Mouse (Mus musculus): ENCODE measurements around the gene Phactr3. TPM values are rescaled to one million over a fixed set of nuclear protein-coding genes. Genes with fewer than 3 reads are reported as not detected.
A peak's percentile ranks its signal among the peaks of the same experiment; 100 is the strongest.

Phactr3 gene
- total RNA-seq, 2 experiments from 2014 or later: not detected

DNA sequence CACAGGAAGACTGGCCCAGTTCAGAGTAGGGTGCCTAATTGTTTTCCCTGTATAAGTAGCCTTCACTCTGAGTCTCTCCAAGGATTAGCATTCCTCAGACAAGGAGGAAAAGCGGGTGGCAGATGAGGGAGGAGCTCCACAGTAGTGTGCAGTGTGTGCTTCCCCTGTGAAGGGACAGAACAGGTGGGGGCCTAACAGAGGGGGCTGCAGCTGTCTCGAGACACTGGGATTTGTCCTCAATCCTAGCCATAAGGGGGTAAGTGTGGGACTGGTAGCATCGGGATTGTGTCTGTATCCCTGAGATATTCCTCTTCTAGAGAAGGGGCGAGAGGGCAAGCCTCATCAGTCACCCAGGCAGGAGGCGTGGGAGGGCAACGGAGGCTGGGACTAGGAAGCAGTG, 66.1 kb downstream of the Phactr3 start:
- no peak for ATAC-seq (ENCODE audit: poor library complexity, severe bottlenecking)

DNA sequence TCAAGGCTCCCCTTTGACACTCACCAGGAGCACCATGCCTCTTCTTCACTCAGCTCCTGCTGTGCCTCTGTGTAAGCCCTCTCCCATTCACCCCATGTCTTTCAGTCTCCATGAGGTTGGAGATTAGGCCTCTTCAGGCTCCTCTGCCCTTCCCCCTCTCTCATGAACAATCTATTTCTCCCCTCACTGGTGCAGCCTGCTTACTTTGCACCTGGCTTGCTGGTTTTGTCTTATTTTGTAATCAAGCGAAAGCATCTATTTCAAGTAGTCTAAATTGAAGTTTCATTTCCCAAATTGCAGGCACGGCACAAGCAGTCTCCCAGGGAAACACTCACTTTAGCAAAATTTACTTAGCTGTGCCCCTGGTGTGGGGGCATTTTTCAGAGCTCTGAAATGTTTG, 70.2 kb downstream of the Phactr3 start:
- 0 out of 2 replicates have a peak, but pooled peaks have one; percentile 25 for ATAC-seq (ENCODE audit: poor library complexity, severe bottlenecking)

DNA sequence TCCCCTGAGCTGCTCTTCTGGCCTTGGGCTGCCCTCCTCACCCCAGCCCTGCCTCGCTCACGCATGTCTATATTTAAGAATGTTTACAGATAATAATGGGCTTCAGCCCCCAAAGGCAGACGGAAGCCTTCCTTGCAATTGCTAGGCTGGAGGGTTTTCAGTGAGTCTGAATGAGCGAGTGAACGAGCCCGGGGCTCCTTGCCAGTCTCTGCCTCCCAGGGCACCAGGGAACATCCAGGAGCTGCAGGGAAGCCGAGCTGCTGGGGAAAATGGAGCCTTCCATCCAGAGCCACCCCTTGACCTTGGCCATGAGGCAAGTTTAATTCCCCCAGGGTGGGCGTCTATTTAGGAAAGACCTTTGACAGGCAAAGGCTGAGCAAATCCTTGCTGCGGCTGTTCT, 74.1 kb downstream of the Phactr3 start:
- no peak for ATAC-seq (ENCODE audit: poor library complexity, severe bottlenecking)

DNA sequence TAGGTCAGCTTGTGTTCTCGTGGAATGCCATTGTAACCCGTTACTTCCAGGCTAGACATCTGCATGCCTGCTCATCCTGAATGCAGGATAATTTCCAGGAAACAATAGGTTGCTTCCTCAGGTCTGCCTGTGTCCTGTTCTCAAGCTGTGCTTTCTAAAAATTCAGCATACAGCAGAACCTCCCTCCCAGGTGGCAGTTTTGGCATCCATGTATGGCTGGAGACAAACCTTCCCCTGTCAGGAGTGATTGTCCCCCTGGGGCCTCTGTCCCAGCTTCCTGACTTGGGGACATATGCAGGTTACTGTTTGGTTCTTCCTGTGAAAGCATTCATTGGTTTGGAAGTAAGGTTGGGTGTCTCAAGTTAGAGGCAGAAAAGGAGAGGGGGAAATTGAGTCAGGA, 74.7 kb downstream of the Phactr3 start:
- no peak for ATAC-seq (ENCODE audit: poor library complexity, severe bottlenecking)

DNA sequence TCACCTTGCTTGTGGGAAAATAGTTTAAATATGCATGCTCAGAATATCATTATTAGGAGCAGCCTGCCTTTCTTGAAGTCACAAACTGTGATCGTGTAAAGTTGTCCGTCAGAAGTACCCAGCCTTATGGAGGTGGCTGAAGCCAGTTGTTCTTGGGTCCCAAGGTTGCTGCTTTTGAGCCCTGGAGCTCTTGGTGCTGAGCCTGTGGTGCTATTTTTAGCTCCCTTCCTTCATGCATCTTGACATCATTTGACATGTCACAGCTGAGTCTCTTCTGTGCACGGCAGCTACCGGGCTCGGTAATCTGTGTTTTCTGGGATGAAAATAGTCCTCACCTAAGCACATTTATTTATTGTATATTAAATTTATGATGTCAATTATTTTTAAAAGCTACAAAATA, 76.1 kb downstream of the Phactr3 start:
- ATAC-seq (ENCODE audit: poor library complexity, severe bottlenecking): no peak

DNA sequence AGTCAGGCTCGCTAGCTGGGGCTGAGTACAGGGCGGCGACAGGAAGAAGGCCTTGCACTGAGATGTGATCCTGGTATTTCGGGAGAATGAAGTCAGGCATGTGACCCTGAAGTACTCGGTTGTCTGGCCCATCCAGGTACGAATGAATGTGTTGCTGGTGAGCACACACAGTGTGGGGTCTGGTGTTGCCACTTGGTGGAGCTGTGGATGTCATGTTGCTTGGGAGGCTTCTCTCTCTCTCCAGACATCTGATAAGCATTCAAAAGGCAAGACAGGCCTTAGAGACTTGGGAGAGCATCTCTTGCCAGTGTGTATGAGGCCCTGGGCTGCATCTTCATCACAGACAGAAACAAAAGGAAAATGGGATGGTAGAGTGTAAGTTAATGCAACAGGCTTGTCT, 77.3 kb downstream of the Phactr3 start:
- no peak for ATAC-seq (ENCODE audit: poor library complexity, severe bottlenecking)

DNA sequence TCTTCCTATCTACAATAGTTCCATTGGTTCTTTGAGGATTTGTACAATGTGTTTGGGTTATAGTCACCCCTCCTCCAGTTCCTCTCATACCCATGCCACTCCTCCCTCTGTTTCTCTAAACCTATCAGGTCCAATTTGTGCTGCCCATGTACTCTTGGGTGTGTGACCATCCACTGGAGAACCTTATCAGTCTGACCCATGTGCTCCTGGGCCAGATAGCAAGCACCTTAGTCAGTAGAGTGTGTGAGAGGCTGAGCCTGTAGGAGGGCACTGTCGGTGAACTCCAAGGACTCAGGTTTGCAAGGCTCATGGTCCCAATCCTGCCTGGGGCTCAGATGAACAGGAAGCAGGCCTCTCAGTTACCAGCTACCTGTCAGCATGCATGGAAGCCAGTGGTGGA, 78.8 kb downstream of the Phactr3 start:
- ATAC-seq (ENCODE audit: poor library complexity, severe bottlenecking): no peak

DNA sequence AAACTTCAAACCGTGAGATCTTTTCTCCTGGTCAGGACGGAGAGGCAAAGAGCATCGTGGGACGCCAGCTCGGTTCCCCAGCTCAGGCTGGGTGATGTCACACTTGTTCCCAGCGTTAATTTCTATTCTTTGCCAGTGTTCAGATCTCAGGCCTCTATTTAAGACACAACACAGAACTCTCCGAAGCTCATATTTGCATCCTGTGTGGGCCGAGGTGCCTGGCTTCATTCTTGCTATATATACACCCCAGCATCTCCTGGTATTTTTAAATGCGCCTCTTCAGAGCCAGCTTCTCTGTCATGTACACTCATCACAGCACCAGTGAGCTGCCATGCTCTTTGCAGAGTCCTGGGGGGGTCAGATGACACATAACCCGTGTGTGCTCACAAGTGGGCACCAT, 85.7 kb downstream of the Phactr3 start:
- ATAC-seq (ENCODE audit: poor library complexity, severe bottlenecking): no peak

DNA sequence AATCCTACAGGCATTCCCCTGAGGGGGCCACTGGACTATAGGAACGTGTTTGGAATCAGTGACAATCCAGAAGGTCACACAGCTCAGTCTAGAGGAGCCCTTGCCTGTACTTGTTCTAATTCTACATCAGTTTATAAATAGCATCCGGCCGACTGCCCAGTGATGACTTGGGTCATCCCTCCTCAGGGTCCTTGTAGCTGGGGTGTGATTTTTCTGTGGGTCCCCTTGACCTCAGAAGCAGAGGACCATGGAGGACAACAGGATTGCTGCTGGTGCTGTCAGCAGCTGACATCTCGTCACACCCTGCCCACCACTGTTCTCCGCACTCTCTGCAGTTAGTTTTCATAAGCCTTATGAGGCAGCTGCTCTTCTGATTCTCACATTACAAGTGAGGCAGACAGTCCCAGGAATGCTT, 89.4 kb downstream of the Phactr3 start:
- ATAC-seq (ENCODE audit: poor library complexity, severe bottlenecking): no peak

DNA sequence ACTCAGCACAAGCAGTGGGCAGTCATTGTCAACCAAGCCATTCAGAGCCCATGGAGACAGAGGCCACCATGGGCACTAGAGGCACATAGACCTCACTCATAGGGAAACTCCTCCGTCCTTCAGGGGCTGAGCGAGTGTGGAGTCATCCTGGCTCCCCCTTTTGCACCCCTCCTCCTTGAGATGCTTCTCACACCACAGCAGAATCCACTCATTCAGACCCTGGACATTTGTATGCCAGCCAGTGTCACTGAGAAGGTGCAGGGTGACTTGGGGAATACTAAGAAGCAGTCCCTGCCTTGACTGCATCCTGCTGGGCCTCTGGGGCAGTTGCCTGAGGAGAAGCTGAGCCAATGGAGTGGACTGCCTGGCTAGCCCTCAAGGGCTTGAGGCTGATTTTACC, 95.1 kb downstream of the Phactr3 start:
- no peak for ATAC-seq (ENCODE audit: poor library complexity, severe bottlenecking)

DNA sequence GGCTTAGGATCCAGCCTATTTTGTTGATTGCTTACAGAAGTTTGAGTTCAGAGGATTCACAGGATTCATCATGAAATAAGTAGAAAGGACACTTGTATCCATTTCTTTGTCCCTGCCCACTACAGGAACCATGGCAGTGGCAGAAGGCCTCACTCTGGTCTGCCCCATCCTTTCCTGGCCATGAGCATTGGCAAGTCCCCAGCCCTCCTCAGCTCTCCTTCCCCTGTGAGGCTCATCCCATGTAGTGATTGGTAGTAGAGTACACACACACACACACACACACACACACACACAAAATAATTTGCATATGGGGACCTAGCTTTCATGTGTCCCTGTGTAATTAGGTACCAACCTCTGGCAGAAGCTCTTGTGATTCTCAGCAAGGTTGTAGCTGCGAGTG, 95.8 kb downstream of the Phactr3 start:
- no peak for ATAC-seq (ENCODE audit: poor library complexity, severe bottlenecking)

DNA sequence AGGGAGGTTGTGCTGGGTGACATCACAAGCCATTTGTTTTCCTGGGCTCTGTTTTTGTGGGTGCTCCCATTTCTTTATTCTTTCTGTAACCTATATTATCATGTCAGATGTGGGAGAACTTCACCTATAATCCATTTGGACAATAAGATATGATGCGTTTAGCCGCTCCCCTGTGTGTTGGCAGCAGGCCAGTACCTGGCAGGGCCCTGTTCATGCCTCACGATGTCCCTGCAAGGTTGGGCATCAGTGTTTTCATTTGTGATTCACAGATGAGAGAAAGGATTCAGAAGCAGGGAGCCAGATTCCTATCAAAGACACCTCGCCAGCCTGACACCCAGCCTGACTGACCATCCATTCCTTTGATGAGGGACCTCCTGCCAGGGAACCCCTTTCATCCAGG, 99.7 kb downstream of the Phactr3 start:
- no peak for ATAC-seq (ENCODE audit: poor library complexity, severe bottlenecking)

DNA sequence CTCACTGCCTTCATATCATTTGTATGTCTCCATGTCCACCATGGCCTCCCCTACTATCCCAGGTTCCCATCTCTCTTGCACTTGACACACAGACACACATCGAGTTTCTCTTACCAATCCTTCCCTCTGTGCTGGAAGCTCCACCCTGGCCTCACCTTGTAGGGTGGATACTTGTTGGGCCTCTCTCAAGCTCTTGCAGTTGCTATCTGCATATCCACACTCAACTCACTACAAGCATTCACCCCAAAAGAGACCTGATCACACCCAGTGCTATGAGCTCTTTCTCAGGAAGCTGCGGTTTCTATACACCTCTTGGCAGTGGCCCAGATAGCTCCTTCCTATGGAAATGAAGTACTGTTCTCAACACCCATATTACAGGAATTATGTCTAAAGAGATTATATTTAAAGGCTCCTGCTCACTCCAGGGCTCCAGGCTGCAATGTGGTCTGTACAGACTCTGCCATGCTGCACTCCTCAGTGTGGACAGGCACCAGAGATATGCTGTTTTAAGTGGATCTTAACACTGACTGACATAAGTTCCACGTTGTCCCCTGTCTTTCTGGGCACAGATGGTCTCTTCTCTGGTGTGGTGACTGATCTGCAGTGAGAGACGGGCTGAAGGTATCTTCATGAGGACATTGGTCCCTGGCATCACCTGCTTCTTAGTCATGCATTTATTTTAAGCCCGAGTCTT, 100.8 kb downstream of the Phactr3 start:
- no peak for ATAC-seq (ENCODE audit: poor library complexity, severe bottlenecking)

DNA sequence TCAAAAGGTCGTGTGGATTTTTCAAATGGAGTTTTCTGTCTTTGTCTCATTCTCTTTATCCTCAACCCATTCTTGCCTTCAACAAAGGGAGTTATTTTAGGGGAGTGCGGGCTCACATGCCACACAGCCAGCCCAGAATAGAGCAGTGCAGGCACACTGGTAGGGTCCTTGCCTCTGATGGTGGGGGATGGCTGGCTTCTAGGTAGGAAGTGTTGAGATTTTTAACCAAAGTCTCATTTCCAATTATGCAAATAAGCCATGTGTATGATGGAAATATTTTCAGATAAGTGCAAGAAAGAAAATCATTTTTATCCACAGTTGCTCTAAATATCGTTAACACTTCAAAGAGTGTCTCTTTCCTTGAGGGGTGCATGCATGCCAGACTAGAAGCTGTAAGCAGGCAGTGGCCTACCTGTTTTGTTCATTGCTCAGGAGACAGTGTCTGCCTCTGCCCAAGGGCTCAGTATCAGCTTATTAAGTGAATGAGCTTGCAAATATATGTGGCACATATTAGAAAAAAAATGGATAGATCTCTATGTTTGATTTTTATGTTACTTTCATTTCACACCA, 101.5 kb downstream of the Phactr3 start:
- no peak for ATAC-seq (ENCODE audit: poor library complexity, severe bottlenecking)

DNA sequence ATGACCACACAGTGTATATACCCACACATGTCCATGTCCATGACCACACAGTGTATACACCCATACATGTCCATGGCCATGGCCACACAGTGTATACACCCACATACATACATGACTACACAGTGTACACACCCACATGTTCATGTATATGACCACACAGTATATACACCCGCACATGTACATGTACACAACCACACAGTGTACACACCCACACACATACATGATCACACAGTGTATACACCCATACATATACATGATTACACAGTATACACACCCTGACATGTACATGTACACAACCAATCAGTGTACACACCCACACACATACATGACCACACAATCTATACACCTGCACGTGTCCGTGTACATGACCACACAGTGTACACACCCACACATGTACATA, 102.2 kb downstream of the Phactr3 start:
- peak; percentile 18; the same call in 1 of the 2 replicates for ATAC-seq (ENCODE audit: poor library complexity, severe bottlenecking)

DNA sequence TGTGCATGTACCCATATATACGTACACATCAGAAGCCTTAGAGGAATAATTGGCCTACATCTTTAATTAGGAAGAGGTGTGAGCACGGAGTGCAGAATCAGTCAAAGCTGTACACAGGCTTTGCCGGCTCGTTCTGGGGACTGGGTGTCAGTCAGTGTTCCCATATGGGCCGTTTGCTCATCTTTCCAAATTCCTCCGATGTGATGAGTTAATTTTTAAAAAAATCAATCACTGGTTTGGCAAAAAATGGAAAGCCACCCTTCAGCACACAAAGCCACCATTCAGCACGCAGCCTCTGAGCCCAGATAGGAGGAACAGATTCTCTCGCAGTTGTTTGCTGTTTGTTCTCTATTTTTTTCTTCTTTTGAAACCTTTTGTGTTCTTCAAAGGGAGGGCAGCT, 110.5 kb downstream of the Phactr3 start:
- no peak for ATAC-seq (ENCODE audit: poor library complexity, severe bottlenecking)

DNA sequence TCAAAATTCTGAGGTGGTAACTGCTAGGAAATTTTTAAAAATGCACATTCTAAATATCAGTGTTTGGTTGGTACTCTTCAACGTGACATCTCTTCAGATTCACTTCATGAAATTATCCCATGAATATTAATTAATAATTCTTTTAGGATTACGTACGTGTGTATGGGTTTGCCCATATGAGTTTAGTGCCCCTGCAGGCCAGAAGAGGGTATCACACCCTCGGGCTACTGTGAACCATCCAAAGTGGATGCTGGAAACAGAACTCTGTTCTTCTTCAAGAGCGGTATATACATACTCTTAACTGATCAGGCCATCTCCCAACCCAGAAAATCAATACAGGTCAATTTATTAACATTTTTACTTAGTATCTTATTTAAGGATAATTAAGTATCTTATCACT, 114.7 kb downstream of the Phactr3 start:
- peak; percentile 40; the same call in 1 of the 2 replicates for ATAC-seq (ENCODE audit: poor library complexity, severe bottlenecking)

DNA sequence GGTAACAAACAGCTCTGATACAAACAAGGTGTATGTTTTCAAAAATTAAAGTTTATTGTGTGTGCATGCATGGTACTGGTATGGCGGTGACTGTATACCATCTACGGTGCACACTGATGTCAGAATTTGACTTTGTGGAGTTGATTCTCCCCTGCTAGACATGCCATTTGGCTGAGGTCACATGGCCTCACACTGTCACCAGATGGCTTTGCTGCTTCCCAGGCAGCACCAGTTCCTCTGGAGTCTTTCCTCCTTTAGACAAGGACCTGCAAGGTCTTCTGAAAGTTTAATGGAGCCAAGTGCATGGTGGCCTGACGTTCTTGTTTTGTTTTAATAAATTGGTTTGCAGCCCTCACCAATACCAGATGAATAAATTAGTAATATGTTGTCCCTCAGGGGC, 118.3 kb downstream of the Phactr3 start:
- no peak for ATAC-seq (ENCODE audit: poor library complexity, severe bottlenecking)

DNA sequence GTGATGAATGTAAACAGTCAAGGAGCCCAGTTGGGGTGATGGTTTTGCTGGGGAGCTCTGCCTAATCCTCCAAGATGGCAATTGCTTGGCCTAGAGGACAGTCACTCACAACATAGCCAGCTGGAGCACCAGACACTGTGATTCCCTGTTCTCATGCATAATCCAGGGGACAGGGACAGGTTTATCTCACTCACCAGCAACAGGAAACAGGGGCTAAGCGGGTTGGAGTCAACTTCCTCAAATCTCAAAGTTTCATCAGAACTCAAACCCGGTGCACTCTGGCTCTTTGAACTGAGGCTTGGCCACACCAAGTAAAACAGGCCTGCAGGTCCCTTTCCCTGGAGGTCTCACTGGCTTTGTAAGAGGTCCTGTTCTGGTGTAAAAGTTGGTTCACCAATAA, 119.7 kb downstream of the Phactr3 start:
- peak; percentile 58 for ATAC-seq (ENCODE audit: poor library complexity, severe bottlenecking)

DNA sequence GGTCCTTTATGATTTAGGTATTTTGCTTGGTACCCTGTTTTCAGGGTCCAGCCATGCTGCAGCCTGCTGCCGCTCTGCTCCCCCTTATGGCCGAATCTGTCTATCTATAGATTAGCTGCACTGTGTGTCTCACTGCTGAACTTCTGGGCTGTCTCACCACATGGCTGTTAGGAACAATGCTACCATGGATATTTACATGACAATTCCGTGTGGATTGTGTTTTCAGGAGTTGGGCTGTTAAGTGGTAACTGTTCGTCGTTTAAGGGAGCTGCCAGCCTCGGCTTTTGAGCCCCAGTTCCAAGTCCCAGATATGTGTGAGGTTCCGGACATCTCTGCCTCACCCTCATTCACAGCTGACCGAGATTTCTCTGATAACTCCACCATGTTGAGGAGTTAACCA, 122.1 kb downstream of the Phactr3 start:
- ATAC-seq (ENCODE audit: poor library complexity, severe bottlenecking): no peak

DNA sequence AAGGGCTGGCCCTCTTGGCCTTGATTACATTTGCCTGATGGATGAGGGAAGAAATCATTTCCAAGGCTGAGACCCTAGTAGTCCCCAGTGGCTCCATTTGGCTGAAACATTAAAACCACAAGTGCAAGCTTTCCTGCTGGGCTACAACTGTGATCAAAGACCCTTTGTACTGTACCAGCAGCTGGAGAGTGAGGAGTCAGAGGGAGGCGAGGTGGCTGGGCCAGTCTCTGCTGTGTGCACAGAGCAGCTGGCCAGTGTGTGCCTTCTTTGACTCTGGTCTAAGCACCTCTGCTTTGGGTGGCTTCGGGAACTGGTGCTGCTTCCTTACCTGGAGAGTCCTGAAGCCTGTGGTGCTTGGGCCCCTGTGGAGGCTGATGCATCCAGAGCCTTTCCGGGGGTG, 122.6 kb downstream of the Phactr3 start:
- ATAC-seq (ENCODE audit: poor library complexity, severe bottlenecking): no peak

DNA sequence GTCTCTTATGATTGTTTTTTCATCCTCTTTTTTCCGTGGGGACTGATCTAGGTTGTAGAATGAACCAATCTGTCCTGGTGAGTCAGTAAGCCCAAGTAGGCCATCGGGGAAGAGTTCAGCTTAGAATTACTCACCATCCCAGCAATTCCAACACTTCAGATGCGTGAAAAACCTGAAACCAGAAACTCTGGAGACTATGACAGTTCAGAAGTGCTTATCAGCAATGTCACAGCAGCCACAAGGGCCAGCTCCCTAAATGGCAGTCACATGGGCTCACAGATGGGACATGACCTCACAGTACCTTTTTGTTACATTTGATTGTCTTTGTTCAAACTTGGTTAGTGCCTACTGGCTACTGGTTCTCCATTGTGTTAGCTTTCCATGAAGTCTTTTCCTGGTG, 124.2 kb downstream of the Phactr3 start:
- ATAC-seq (ENCODE audit: poor library complexity, severe bottlenecking): no peak

DNA sequence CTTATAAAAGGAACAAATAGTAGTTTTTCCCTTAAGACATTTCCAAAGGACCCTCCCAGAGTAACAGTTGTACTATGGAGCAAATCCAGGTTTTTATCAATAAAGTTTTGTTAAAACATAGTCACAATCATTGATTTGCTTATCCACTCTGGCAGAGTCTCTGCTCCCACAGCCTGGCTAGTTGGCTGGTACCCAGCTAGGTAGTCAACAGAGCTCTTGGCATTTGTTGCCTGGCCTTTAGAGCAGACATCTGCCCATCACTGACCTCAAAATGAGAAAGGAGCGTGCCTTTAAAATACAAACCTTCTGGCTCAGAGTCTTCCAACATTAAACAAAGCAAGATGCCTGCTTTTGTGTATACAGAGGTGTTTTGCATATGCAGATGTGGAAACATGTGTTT, 126.1 kb downstream of the Phactr3 start:
- no peak for ATAC-seq (ENCODE audit: poor library complexity, severe bottlenecking)

All from megakaryocyte, adult 5-6 weeks (primary cell).